Mouse (Mus musculus) forebrain, embryonic 14.5 days (tissue): Measurements from ENCODE around the gene Zfp763. TPM values are rescaled to one million over a fixed set of nuclear protein-coding genes. Genes with fewer than 3 reads are reported as not detected.

ENCODE experiments used
- ATAC-seq: fragments of 200-750 bp; cut with Nextera tagmentation; 2 replicates; pipeline ENCODE4 v1.8.0; 2017; ENCODE audit warnings: mild to moderate bottlenecking, moderate library complexity
- DNase-seq: peaks from one replicate; pipeline ENCODE4 v3.0.0-alpha.2; 2015; ENCODE audit warnings: low spot score
- H3K27ac ChIP-seq: fragments of 300-500 bp; sonication (generic); 2 replicates; pipeline ENCODE4 v1.5.1; 2014; ENCODE audit warnings: low read depth, mild to moderate bottlenecking, control low read depth, low read length, moderate library complexity
- H3K27me3 ChIP-seq: fragments of 300-500 bp; sonication (generic); replicated peaks from 2 replicates; pipeline ENCODE4 v1.6.1; 2014; ENCODE audit warnings: low read length, control low read depth, mixed read lengths; ENCODE audit not compliant: control insufficient read depth, insufficient read depth
- H3K36me3 ChIP-seq: fragments of 300-500 bp; sonication (generic); 2 replicates; pipeline ENCODE4 v1.6.1; 2014; ENCODE audit warnings: low read length, control low read depth; ENCODE audit not compliant: control insufficient read depth, insufficient read depth
- H3K4me1 ChIP-seq: fragments of 300-500 bp; sonication (generic); 2 replicates; pipeline ENCODE4 v1.6.1; 2014; ENCODE audit warnings: antibody characterized with exemption, low read length, control low read depth; ENCODE audit not compliant: control insufficient read depth, insufficient read depth
- H3K4me2 ChIP-seq: fragments of 300-500 bp; sonication (generic); 2 replicates; pipeline ENCODE4 v1.6.1; 2014; ENCODE audit warnings: mild to moderate bottlenecking, control low read depth, low read length
- H3K4me3 ChIP-seq: fragments of 300-500 bp; sonication (generic); 2 replicates; pipeline ENCODE4 v1.5.1; 2014; ENCODE audit warnings: low read depth, low read length, control low read depth
- H3K9ac ChIP-seq: fragments of 300-500 bp; sonication (generic); 2 replicates; pipeline ENCODE4 v1.6.1; 2014; ENCODE audit warnings: mild to moderate bottlenecking, low read length, control low read depth, moderate library complexity
- H3K9me3 ChIP-seq: fragments of 300-500 bp; sonication (generic); replicated peaks from 2 replicates; pipeline ENCODE4 v1.6.1; 2016; ENCODE audit warnings: low read length, control low read depth, mixed read lengths; ENCODE audit not compliant: control insufficient read depth
- WGBS: fragments of 180-500 bp; shearing (Covaris S2); extraction: QIAGEN DNeasy Blood & Tissue Kit; methylation state at CpG from one replicate; pipeline ENCODE4 v1.1.7; 2014; 5-methylcytosine and 5-hydroxymethylcytosine counted together
- polyA plus RNA-seq: library from polyadenylated mRNA; unstranded; fragments of >200 nt; fragmentation: Nextera tagmentation; extraction: Ambion mirVana; gene quantifications from 2 replicates; pipeline ENCODE4 v1.2.1, GENCODE M21; 2014

Zfp763 gene
- polyA plus RNA-seq, 1 experiment from 2014 or later = 25.5 TPM

DNA sequence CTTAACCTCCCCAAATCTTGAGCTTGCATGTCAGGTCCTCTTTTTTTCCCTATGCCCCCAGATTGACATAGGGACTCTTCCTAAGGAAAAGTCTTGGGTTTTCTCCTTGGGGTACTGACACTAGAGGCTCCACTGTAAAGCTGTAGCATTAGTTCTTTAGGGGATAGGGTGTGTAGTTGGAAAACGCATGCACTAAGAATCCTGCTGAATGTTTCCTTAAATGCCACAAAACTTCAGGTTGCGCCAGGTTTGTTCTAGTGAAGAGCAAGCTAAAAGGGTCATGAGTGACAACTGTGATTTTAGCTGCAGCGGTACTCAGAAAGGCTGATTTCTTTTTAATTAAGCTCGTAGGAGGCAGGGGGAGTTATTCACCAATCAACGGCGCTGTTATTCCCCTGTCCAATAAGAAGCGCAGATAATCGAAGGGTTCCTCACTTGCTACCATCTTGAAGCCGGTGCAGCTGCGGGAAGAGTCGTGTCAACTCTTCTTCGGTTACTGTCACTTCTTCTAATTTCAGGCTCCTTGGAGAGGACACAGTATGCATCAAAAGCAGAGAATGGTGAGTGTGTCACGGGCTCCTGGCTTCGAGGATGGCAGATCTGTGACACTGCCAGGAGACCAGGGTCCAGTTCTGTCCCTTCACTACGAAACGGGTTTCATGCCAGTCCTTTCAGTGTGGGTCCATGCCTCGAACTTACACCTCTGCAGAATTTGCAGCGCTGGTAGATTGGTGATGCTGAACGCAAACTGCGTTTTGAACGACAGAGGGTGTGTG lies 40.3 kb downstream of the Zfp763 start, which contains the start of gene Zfp952:
Gene Zfp952, plus strand, starts transcription at position 431 of the 776 bp plus-strand sequence.
- peak within 1 kb of the TSS; percentile 82 for H3K9ac ChIP-seq

DNA sequence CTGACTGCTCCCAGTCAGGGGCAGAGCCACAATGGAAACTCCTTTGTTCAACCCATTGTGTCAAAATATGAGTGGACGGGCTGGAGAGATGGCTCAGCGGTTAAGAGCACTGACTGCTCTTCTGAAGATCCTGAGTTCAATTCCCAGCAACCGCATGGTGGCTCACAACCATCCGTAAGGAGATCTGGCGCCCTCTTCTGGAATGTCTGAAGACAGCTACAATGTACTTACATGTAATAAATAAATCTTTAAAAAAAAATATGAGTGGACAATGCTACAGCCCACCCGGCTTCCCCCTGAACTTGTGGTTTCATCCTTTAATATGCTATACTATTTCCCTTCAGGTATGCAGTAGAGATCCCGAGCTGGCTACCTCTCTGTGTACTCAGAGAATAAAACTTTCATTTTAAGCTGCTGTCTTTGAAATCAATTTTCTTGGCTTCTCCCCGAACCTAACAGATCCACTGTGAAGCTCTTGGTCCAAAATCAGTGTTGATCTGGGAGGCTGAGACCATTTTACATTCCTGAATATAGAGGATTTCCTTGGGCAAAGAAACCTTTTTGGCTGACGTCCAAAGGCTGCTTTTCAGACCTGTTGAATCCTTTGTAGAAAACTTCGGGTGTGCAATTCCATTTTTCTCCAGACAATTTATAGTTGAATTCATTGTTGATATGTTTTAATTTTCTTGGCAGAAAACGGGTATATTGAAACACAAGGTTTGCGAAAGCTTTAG lies 41.1 kb downstream of the Zfp763 start:
- 62% methylated on average over 12 of the region's 12 CpGs for WGBS
- peak overlapping the region; percentile 82 for H3K9ac ChIP-seq

More for the DNA sequence above, 40.3 kb downstream of the Zfp763 start, which contains the start of gene Zfp952:
- Histone ChIP-seq H3K27ac (peak within 1 kb of the TSS; percentile 81), H3K4me2 (peak within 1 kb of the TSS; percentile 77), H3K9me3 (no peaks in the 10 kb centered on the region), H3K36me3 (peaks cover 9% of the 10 kb centered on the region), H3K4me3 (peak within 1 kb of the TSS; percentile 76), H3K4me1 (peaks cover 5% of the 10 kb centered on the region), H3K27me3 (no peaks in the 10 kb centered on the region)
- ATAC-seq (peak; percentile 99), DNase-seq (peak; percentile 97)
- under 1% methylated on average over 21 of the region's 21 CpGs for WGBS

DNA sequence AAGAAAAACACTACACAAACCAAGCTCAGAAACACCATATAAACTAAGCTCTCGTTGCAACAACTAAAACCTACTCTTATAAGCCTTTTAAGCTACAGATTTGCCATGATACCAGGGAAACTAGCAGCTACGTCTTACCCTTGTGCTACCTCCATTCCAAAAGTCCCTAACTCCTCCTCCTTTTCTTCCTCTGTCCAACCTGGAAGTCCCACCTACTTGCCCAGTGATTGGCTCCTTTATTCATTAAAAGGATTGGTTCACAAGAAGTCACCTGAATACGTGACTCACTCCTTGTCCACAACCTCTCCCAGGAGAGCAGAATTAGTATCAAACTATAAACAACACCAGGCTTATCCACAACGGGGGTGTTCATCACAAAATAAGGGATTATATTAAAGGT lies 46.9 kb downstream of the Zfp763 start:
- Histone ChIP-seq H3K4me1 (no peaks in the 10 kb centered on the region), H3K27ac (no peak overlapping the region), H3K9me3 (no peaks in the 10 kb centered on the region), H3K4me3 (no peak overlapping the region), H3K4me2 (no peak overlapping the region), H3K27me3 (no peaks in the 10 kb centered on the region), H3K36me3 (no peaks in the 10 kb centered on the region), H3K9ac (no peak overlapping the region)
- 75% methylated on average over 4 of the region's 4 CpGs for WGBS
- ATAC-seq (no peak), DNase-seq (no peak)

More for the DNA sequence above, 41.1 kb downstream of the Zfp763 start:
- Histone ChIP-seq H3K4me2 (peak overlapping the region; percentile 77), H3K9me3 (no peaks in the 10 kb centered on the region), H3K27ac (no peak overlapping the region), H3K4me3 (peak overlapping the region; percentile 76; the same call in 1 of the 2 replicates), H3K36me3 (peaks cover 9% of the 10 kb centered on the region), H3K27me3 (no peaks in the 10 kb centered on the region), H3K4me1 (peaks cover 5% of the 10 kb centered on the region)
- ATAC-seq (no peak), DNase-seq (peak; percentile 42)

DNA sequence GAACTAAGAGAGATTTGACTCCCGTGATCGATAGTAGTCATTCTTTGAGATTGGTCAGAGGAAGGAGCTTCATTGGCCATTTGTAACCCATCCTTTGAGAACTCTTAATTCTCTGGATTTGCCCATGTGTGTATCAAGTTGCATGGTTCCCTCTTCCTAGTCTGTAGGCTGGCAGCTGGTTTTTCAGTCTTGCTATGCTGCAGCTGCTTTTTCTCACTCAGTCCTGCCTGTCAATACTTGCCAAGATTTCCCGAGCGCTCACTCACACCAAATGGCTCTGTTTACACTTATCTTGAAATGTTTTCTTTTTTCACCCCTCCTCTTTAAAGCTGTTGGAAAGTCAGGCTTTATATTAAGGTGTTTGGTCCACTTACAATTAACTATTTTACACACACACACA lies 51.8 kb downstream of the Zfp763 start:
- WGBS = 92% methylated on average over 4 of the region's 4 CpGs
- peak; percentile 9 for DNase-seq

More for the DNA sequence above, 51.8 kb downstream of the Zfp763 start:
- Histone ChIP-seq H3K36me3 (peaks cover 30% of the 10 kb centered on the region), H3K9me3 (no peaks in the 10 kb centered on the region), H3K4me2 (no peak overlapping the region), H3K4me3 (no peak overlapping the region), H3K27ac (no peak overlapping the region), H3K9ac (no peak overlapping the region), H3K27me3 (no peaks in the 10 kb centered on the region), H3K4me1 (no peaks in the 10 kb centered on the region)
- no peak for ATAC-seq

Other genes starting within 250 kb of the Zfp763 start
- gene Zfp871, start 245.1 kb downstream of the Zfp763 start, polyA plus RNA-seq = 44.1 and 72.0 TPM in 2 replicates
- 22.2 and 25.2 TPM in 2 replicates for gene Zfp811, start 223.5 kb downstream of the Zfp763 start, polyA plus RNA-seq
- 20.7 and 25.7 TPM in 2 replicates for gene Zfp799, start 203.1 kb downstream of the Zfp763 start, polyA plus RNA-seq
- gene Zfp870, start 141.8 kb downstream of the Zfp763 start, polyA plus RNA-seq = 8.5 and 10.9 TPM in 2 replicates
- gene Cyp4f14, start 116.1 kb downstream of the Zfp763 start, polyA plus RNA-seq = 0.10 TPM in 1 of 2 replicates, not detected in the other
- gene Cyp4f13, start 86.0 kb downstream of the Zfp763 start, polyA plus RNA-seq = 3.6 and 4.5 TPM in 2 replicates
- 12.1 and 12.7 TPM in 2 replicates for gene Zfp472, start 67.6 kb downstream of the Zfp763 start, polyA plus RNA-seq
- 17.5 and 20.0 TPM in 2 replicates for gene Zfp952, start 40.3 kb downstream of the Zfp763 start, polyA plus RNA-seq
- not detected in 2 replicates for gene 4921501E09Rik, start 34.7 kb upstream of the Zfp763 start, polyA plus RNA-seq
- 24.4 and 26.6 TPM in 2 replicates for gene Zfp563, start 55.9 kb upstream of the Zfp763 start, polyA plus RNA-seq
- gene Morc2b, start 106.3 kb upstream of the Zfp763 start, polyA plus RNA-seq = 0.22 TPM in 1 of 2 replicates, not detected in the other
- gene Olfr55, start 135.0 kb upstream of the Zfp763 start, polyA plus RNA-seq = not detected in 2 replicates
- gene Olfr239, start 157.9 kb upstream of the Zfp763 start, polyA plus RNA-seq = not detected in 2 replicates
- not detected in 2 replicates for gene Olfr1564, start 188.3 kb upstream of the Zfp763 start, polyA plus RNA-seq
- 28.7 and 29.8 TPM in 2 replicates for gene Zfp955a, start 221.7 kb upstream of the Zfp763 start, polyA plus RNA-seq
- gene Olfr63, start 231.3 kb upstream of the Zfp763 start, polyA plus RNA-seq = 0.04 TPM in 1 of 2 replicates, not detected in the other